Mouse (Mus musculus) ZHBTc4 (cell line): ENCODE measurements at regions not wholly inside any gene's neighbourhood (a gene's known extent, or its start where the extent isn't known, plus 50 kb on each side); places are given as distances from the start of the nearest gene placed in this dataset.
A peak's percentile ranks its signal among the peaks of the same experiment; 100 is the strongest.
"Not testable (repeated sequence)": the region's sequence is repeated elsewhere in the genome, so short reads cannot be mapped to it uniquely, and the experiment has no call there.

Source experiments
- DNase-seq: peaks from one replicate; pipeline ENCODE4 v3.0.0-alpha.2; 2011; ENCODE audit warnings: low read depth, low spot score

DNA sequence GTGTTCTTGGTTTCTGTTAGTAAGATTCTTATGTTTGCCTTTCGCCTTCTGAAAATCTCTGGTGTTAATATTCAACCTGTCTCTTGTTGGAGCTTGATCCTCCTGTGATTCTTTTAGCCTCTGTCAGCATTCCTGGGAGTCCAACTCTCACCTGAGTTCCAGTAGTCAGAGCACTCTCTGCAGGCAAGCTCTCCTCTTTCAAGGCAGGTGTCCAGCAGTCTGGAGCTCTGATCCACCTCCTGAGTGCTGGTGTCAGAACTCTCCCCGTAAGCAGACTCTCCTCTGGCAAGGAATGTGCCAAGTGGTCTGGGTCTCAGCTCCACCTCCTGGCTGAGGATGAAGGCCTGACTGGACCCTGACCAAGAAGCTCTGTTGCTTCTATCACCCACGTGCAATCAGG, 521.0 kb upstream of the Pou3f2 start:
- not testable (repeated sequence) for DNase-seq

GRCm38 (mm10) chr4:22998994-22999393, 510.8 kb upstream of the Pou3f2 start:
- no peak for DNase-seq

GRCm38 (mm10) chr4:22997198-22997985, 509.2 kb upstream of the Pou3f2 start:
- no peak for DNase-seq

DNA sequence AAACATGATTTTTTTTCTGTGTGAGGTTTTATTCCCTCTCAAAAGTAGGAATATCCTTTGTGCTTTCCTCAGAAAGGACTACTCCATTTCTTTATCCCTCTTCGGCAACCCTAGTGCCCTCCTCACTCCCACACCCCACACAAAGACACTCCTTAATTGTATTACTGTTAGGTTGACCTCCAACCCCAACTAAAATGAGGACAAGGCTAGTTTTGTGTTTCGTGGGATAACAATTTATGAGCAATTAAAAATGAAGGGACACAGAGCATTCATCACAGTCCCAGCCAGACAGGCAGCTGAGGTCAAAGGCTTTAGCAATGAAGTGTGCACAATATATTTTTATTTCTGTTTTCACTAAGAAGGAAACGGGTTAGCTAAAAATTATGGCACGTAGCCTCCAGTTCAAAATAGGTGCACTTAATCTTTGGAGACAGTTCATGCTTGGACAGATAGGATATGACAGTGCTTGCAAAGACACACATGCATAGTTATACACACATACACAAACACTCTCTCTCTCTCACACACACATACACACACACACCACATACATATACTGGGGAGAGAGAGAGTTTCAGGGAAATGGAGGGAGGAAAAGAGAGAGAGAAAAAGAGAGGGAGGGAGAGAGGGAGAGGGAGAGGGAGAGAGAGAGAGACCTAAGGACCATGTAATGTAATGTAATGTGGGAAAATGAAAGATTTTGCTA, 498.8 kb upstream of the Pou3f2 start:
- no peak for DNase-seq

GRCm38 (mm10) chr4:22973585-22974116, 485.5 kb upstream of the Pou3f2 start:
- no peak for DNase-seq

- no peak for DNase-seq
Measured at GRCm38 (mm10) chr4:22972784-22973584, 484.8 kb upstream of the Pou3f2 start.

DNA sequence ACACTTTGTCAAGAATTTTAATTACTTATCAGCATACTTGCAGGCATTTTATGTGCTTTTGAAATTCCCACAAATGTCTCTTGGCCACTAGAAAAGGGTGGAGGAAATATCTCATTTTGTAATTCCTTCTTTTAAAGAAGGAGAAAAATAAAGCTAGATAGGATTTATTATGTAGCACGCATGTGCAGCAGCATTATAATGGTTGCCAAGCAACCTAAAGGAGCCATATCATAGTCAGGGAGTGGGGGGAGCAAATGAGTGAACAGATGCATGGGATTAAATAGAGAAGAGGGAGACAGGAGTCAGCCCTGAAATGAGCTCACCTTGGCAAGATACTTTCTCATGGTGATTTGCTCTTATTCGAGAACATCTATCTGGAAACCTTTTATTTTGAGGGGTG, 483.0 kb upstream of the Pou3f2 start:
- DNase-seq, result no peak

- DNase-seq, result no peak
Measured at GRCm38 (mm10) chr4:22970495-22970894, 482.3 kb upstream of the Pou3f2 start.

- no peak for DNase-seq
Measured at GRCm38 (mm10) chr4:22949422-22949821, 461.3 kb upstream of the Pou3f2 start.

DNA sequence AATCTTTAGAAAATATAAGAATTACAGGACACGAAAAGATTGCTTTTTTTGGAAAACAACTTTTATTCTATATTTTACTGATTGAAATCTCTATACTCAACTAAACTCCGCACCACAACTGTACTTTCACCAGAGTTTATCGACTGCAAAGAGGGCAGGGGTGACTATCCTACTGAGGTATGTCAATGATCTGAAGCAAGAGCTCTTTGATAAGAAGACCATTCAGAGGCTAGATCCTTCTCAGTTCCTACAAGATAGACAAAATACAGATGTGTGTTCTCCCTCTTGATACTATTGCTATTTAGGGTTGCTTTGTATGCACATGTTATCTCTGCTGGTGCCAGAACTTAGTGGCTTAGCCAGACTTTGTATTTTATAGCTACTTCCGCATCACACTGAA, 460.7 kb upstream of the Pou3f2 start:
- DNase-seq, result no peak

DNA sequence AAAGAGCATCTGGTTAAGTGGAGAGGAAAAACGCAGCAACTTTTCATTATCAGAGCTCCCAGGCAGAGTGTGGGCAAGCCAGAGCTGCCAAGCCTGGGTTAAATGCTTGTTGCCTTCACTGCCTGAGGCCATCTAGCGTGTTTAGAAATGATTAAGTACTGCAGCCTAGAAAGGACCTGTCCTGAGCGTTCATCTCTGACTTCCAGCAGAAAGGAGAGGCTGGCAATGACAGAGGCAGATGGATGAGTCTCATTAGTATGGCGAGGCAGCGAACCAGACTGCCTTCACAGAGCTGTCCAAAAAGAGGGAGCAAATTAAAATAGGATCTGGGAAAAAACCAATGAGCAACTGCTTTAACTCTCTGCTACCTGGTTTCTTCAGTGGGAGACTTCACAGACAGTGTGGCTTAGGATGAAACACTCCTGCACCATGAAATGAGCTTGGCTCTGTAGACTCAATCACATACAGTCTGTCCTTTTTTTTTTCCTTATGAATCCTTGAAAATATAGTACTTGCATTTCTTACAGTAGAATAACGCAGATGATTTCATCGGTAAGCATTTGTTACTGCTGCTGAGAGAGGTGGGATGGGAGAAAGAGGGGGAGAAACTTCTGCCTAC, 458.7 kb upstream of the Pou3f2 start:
- DNase-seq, result no peak

DNA sequence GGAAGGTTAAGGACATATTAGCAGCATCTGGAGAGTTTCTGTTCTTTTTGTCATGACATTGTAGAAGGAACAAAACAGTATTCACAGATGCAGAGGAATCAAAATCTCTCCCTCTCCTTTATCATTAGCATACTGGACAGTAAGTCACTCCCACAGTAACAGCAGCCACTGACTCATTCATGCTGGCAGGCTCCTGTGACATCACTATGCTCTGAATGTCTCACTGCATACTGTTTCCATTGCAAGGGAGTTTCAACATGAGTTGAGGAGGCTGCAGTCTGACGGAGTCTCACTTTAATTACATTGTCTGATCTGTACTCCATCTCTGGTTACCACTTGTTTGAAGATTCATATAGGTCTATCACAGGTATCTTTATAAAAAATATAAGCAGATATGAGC, 450.1 kb upstream of the Pou3f2 start:
- DNase-seq, result no peak

DNA sequence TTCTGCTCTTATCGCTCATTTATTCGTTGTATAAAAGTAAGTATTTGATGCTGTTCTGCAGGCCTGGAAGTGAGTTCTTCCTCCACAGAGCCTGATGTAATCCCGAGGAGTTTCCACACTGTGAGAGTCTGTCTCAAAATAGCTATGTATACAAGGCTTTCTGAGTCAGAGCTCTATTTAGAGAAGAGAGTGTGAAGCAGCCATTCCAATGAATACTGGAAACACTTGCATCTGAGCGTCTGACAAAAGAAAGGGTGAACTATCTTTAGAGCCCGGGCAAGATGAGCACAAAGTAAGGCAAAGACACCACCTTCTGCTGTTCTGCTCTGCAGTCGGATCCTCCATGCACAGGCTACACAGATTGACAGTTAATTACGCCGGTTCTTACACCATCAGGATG, 436.0 kb upstream of the Pou3f2 start:
- no peak for DNase-seq

- no peak for DNase-seq
Measured at GRCm38 (mm10) chr4:22914886-22915285, 426.7 kb upstream of the Pou3f2 start.

GRCm38 (mm10) chr4:22892694-22893046, 404.5 kb upstream of the Pou3f2 start:
- no peak for DNase-seq

- DNase-seq, result peak; percentile 28
Measured at GRCm38 (mm10) chr4:22891974-22892693, 404.0 kb upstream of the Pou3f2 start.

GRCm38 (mm10) chr4:22880692-22881091, 392.5 kb upstream of the Pou3f2 start:
- DNase-seq, result no peak

GRCm38 (mm10) chr4:22875392-22875791, 387.2 kb upstream of the Pou3f2 start:
- no peak for DNase-seq

GRCm38 (mm10) chr4:22836124-22836445, 347.9 kb upstream of the Pou3f2 start:
- DNase-seq, result no peak

- peak; percentile 7 for DNase-seq
Measured at GRCm38 (mm10) chr4:22835381-22836123, 347.4 kb upstream of the Pou3f2 start.
